Mouse (Mus musculus): ENCODE results near the gene Kcnma1.
A peak's percentile ranks its signal among the peaks of the same experiment; 100 is the strongest.

Gene Kcnma1

GRCm38 (mm10) chr14:23848529-23849141 lies 165.7 kb downstream of the Kcnma1 start:
- no peak for DNase-seq (ENCODE audit: low spot score)

- no peak for DNase-seq (ENCODE audit: low spot score)
These were observed 167.6 kb downstream of the Kcnma1 start for GRCm38 (mm10) chr14:23846706-23847105.

- no peak for DNase-seq (ENCODE audit: low spot score)
These were observed 172.3 kb downstream of the Kcnma1 start for GRCm38 (mm10) chr14:23842025-23842424.

- DNase-seq (ENCODE audit: low spot score) = no peak
These were observed 174.7 kb downstream of the Kcnma1 start for GRCm38 (mm10) chr14:23839613-23840012.

GRCm38 (mm10) chr14:23835387-23836111 lies 178.7 kb downstream of the Kcnma1 start:
- peak; percentile 69 for DNase-seq (ENCODE audit: low spot score)

GRCm38 (mm10) chr14:23831284-23831683 lies 183.0 kb downstream of the Kcnma1 start:
- DNase-seq (ENCODE audit: low spot score) = no peak

- DNase-seq (ENCODE audit: low spot score) = no peak
These were observed 184.0 kb downstream of the Kcnma1 start for GRCm38 (mm10) chr14:23830316-23830715.

- DNase-seq (ENCODE audit: low spot score) = no peak
These were observed 185.5 kb downstream of the Kcnma1 start for GRCm38 (mm10) chr14:23828711-23829320.

GRCm38 (mm10) chr14:23824937-23825336 lies 189.4 kb downstream of the Kcnma1 start:
- DNase-seq (ENCODE audit: low spot score) = no peak

GRCm38 (mm10) chr14:23824267-23824666 lies 190.0 kb downstream of the Kcnma1 start:
- no peak for DNase-seq (ENCODE audit: low spot score)

GRCm38 (mm10) chr14:23817585-23817984 lies 196.7 kb downstream of the Kcnma1 start:
- DNase-seq (ENCODE audit: low spot score) = no peak

- DNase-seq (ENCODE audit: low spot score) = no peak
These were observed 204.2 kb downstream of the Kcnma1 start for GRCm38 (mm10) chr14:23810081-23810480.

GRCm38 (mm10) chr14:23809124-23809523 lies 205.2 kb downstream of the Kcnma1 start:
- no peak for DNase-seq (ENCODE audit: low spot score)

GRCm38 (mm10) chr14:23806378-23806777 lies 207.9 kb downstream of the Kcnma1 start:
- no peak for DNase-seq (ENCODE audit: low spot score)

- DNase-seq (ENCODE audit: low spot score) = no peak
These were observed 217.4 kb downstream of the Kcnma1 start for GRCm38 (mm10) chr14:23796878-23797277.

- peak; percentile 26 for DNase-seq (ENCODE audit: low spot score)
These were observed 221.6 kb downstream of the Kcnma1 start for GRCm38 (mm10) chr14:23792674-23793073.

- peak; percentile 11 for DNase-seq (ENCODE audit: low spot score)
These were observed 222.2 kb downstream of the Kcnma1 start for GRCm38 (mm10) chr14:23792076-23792475.

- DNase-seq (ENCODE audit: low spot score) = peak; percentile 18
These were observed 223.0 kb downstream of the Kcnma1 start for GRCm38 (mm10) chr14:23791261-23791691.

GRCm38 (mm10) chr14:23786687-23787073 lies 227.6 kb downstream of the Kcnma1 start:
- no peak for DNase-seq (ENCODE audit: low spot score)

GRCm38 (mm10) chr14:23785921-23786686 lies 228.2 kb downstream of the Kcnma1 start:
- DNase-seq (ENCODE audit: low spot score) = no peak

- DNase-seq (ENCODE audit: low spot score) = no peak
These were observed 231.3 kb downstream of the Kcnma1 start for GRCm38 (mm10) chr14:23782845-23783609.

- DNase-seq (ENCODE audit: low spot score) = no peak
These were observed 239.7 kb downstream of the Kcnma1 start for GRCm38 (mm10) chr14:23774542-23774941.
